Mouse (Mus musculus) urinary bladder, postnatal 14 days (tissue): ENCODE measurements around the gene Gm5089.

Experiments
- DNase-seq: peaks from one replicate; pipeline ENCODE4 v3.0.0; 2021; ENCODE audit warnings: low spot score

The Gm5089 gene

GRCm38 (mm10) chr14:122426529-122427203 lies 24.2 kb downstream of the Gm5089 start:
- DNase-seq: no peak

DNA sequence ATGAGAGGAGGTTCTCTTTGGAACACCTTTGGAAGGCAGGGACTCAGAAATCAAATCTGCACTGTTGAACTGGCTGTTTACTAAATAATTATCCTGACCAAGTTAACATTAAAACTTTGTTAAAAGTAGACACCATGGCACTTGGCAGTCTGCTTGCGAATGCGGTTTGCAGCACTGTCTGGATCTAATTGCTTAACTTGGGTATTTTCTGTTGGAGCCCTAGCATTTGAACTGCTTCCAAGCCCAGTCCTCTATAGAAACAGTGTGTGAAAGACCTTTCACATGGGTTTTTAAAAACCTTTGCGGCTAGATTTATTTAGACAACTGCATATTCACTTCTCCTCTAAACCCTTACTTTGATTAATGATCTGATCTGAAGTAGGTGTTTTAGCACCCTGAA lies 26.5 kb downstream of the Gm5089 start:
- no peak for DNase-seq

- DNase-seq: no peak
Observed at GRCm38 (mm10) chr14:122416166-122416771, 34.6 kb downstream of the Gm5089 start.

DNA sequence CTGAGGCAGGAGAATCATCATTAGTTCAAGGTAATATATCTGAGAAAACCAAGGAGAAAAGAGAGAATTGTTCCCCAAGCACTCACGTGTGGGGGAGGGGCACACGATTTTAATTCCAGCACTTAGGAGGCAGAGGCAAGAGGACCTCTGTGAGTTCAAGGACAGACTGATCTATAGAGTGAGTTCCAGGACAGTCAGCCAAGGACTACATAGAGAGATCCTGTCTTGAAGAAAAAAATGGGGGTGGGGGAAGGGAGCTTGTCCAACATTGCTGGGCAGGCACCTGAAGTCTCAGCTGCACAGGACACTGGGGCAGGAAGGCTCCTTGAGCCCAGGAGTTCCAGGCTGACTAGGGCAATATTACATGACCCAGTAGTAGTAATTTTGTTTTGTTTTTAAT lies 36.1 kb downstream of the Gm5089 start:
- DNase-seq: no peak

DNA sequence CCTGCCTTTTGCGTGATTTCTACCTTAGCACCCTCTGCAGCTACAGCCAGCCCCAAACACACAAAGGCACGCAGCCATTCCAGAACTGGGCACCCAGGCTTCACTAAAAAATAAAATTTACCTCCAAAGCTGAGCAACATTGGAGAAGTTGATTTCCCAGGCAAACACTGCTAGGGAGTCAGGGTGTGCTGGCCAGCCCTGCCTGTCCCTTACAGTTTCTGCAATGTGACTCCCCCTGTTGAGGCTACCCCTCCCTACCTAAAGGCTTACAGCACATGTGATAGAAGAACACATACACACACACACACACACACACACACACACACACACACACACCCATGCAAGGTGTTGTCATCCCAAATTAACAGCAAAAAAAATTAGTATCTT lies 37.4 kb downstream of the Gm5089 start:
- DNase-seq: no peak

DNA sequence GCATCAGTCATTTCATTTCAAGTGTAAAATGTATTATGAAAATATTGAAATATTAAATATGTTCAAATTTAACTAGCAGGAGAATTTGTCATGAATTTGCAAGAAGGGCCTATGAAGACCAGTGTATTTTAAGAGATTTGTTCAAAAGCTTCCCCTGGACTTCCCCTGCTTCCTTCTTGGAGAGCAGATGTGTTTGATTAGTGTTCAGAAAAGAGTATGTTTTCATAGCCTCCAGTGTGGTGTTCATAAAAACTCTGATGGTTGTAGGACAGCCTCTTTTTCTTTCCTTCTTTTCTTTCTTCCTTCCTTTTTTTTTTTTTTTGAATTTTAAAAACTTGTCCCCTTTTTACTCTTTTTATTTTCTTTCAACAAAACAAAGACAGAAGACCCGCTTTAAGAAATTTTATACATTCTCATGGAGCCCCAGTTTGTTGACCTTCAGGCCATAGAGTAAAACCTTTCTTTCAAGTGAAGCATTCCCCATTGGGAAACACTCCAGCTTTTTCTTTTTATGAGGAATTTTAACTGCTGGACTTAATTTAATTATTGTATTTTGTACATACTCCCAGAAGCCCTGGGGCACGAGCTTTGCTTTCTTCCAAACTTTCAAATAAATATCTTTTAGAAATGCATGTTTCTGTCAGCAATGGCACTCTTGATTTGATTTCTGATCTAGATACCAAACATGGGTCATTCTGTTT lies 37.9 kb downstream of the Gm5089 start:
- DNase-seq: no peak

GRCm38 (mm10) chr14:122406541-122407219 lies 44.2 kb downstream of the Gm5089 start:
- no peak for DNase-seq

- DNase-seq: no peak
Observed at GRCm38 (mm10) chr14:122405897-122406540, 44.9 kb downstream of the Gm5089 start.

GRCm38 (mm10) chr14:122405236-122405635 lies 45.7 kb downstream of the Gm5089 start:
- no peak for DNase-seq

DNA sequence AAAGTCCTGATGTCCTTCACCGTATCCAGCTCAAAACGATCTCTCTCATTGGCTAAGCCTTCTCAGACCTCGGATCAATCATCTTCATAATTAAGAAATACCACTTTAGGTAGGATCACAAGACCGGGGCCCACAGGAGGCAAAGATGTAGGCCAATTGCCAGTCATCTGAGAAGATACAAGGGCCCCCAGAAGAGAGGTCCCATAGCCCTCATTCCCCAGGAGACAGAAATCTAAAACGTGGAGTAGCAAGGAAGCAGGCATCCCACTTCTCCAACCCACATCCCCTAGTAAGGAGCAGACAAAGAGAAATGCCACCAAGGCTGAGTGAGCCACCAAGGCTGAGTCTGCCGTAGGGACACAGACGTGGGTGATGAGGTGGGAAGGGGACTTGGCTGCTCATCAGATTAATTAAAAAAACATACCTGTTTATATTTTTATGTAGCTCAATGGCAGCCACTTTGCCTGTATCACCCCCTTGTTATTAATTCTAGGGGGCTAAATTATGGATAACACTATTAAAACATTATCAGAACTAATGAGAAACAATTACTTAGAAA lies 46.2 kb downstream of the Gm5089 start:
- DNase-seq: no peak

DNA sequence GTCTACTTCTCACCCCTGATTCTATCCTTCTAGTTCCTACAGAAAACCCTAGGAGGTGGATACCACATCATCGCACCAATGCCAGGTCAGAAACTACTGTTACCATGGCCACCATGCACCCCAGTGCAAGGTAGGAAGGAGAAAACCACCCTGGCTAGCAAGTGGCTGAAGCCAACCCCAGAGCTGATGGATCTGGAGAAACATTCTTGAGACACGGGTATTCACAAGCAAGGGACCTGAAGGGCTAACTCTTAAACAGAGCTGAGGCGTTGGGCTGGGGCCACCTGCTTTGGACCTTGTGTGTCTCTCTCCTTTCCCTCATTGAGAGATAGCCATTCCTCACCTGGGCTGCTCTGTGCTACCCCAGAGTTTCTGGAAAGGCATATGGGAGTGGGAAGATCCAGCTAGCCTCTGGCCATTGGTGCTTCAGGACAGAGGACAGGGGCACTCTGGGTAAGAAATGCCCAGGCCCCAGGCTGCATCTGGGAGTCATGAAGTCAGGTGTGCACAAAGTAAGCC lies 47.4 kb downstream of the Gm5089 start:
- DNase-seq: no peak

DNA sequence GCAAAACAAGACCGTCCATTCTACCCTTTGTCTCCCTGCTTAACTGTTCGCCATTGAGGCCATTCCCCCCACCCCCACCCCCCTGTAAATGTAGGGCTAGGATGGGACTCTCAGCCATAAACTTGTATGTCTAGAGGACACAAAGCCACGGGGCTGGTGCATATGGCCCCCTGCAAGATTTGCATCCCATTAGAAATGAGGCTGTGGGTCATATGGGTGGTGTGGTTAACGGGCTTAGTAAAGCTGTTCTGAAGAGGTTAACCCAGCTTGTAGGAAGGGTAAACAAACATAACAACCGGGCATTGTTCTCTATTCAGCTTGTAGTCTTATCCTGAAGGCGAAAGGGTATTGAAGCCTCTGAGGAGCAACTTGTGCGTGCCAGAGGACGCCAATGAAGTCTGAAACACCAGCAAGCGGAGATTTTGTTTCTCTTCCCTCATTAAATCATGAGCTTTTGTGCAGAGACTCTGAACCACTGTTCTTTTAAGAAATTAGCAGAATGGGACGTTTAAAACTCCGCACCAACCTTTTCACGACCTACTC lies 48.1 kb downstream of the Gm5089 start:
- DNase-seq: no peak

DNA sequence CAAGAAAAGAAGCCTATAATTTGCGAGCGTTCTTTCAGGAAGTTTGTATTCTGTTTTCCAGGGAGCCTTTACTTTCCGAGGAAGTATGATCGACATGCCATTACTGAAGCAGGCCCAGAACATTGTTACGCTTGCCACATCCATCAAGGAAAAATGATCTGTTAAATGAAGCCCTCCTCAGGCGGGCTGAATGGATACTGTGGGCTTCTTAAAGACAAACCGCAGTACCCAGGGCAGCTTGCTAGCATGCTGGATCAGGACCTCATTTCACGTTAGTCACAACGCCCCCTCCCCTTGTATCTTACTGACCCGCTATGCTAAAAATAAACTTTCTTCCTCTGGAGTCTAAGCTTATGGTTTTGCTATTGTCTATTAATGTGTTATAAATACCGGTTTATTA lies 49.0 kb downstream of the Gm5089 start:
- no peak for DNase-seq

GRCm38 (mm10) chr14:122399906-122400305 lies 51.0 kb downstream of the Gm5089 start:
- DNase-seq: no peak

DNA sequence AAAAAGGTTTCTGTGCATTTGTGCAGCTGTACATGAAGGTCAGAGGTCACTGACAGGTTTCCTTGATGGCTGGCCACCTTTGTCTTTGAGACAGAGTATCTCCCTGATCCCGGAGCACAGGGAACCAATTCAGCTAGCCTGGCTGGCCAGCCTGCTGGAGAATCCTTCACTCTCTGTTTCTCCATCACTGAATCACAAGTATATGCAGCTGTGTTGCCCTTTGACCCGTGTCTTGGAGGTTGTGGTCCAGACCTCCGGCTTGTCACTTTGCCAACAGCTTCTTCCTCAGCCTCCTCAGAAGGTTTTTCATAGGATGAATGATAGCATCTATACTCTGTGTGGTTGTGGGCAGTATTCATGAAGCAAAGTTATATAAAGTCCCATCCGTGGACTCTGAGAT lies 52.2 kb downstream of the Gm5089 start:
- no peak for DNase-seq

DNA sequence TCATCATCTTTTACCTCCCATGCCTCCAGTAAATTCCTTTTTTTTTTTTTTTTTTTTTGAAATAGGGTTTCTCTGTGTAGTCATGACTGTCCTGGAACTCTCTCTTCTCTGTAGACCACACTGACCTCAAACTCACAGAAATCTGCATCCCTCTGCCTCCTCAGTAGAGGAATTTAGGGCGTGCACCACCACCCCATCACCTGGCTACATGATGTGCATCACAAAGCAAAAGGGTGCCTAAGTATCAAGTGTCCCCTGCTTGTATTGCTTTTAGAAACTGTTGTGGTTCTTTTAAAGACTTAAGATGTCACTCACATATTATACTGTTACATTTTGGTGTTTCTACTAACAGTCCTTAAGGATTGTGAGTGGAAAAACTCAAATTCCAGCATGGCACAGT lies 57.8 kb downstream of the Gm5089 start:
- no peak for DNase-seq

GRCm38 (mm10) chr14:122390935-122391334 lies 60.0 kb downstream of the Gm5089 start:
- no peak for DNase-seq

DNA sequence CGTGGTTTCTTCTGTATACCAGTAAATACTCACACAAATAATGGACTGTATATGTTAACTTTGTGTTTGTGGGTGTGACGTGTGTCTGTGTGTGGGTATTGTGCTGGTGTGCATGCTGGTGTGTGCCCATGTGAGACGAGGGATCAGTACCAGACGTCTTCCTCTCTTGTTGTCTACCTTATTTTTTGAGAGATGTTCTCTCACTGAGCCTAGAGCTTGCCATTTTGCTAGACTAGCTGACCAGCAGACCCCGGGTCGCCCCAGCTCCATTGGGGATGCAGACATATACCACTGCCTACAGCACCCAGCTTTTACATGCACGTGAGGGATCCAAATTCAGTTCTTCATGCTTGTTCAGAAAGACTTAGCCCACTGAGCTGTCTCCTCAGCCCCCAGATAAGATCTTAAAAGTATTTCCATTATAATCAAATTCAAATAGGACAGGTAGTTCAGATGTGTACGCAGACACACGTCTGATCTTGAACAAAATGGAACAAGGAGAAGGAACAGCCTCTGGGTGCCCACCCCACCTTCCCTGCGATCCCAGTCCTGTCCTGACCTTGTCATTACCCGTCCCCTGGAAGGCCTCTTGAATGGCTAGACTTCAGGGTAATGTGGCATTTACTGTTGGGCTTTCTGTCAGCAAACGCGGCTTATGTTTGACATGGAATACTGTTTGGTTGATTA lies 61.1 kb downstream of the Gm5089 start:
- no peak for DNase-seq

DNA sequence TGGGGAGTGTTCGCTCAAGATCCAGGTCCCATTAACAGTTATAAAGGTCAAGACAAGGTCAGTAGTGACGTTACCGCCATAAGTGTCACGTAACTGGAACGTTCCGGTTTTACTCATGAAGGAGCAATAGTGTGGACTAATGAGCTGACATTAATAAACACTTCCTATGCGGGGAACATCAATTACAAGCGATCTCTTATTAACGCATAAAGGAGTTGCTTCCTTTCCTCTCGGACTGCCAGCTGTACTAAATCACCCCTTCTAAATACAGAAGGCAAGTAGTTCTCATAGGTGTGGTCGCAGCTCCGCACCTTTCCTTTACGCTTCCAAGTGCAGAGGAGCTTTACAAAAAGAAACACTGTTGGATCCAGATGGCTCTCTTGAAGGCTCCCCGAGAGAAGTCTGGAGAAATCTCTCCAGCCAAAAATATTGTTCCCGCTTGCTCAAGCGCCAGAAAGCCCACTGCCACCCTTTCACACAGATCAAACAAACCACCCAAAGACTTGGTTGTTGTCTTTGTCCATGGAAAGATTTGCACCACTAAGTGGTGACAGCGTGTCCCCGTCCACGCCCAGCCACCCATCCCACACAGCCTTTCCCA lies 62.4 kb downstream of the Gm5089 start:
- no peak for DNase-seq

DNA sequence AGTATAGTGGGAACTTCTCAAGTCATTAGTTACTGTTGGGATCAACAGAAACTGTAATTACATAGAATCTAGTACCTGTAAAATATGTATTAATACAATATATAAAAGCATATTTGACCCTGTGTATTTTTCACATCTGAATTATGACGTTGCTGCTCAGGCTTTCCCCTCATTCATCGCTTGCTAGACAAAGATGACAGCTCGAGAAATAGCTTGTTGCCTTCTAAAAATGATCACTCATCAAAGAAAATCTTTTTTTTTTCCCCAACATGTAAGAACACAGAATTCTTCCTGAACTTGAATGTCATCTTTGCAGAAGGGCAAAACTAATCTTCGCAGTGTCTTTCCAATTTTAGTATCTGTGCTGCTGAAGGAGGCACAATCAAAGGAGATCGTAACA lies 63.1 kb downstream of the Gm5089 start:
- no peak for DNase-seq
